Mouse (Mus musculus) liver, embryonic 14.5 days (tissue): ENCODE measurements around the gene Slc13a4. TPM values are rescaled to one million over a fixed set of nuclear protein-coding genes. Genes with fewer than 3 reads are reported as not detected.

ENCODE experiments used
- ATAC-seq: fragments of 200-750 bp; cut with Nextera tagmentation; 2 replicates; pipeline ENCODE4 v1.8.0; 2017; ENCODE audit warnings: moderate number of reproducible peaks, mild to moderate bottlenecking, moderate library complexity; ENCODE audit not compliant: insufficient read depth
- DNase-seq, 3 experiments: peaks; one replicate each; pipeline ENCODE4 v3.0.0-alpha.2; 2012 to 2013; ENCODE audit warnings: low read depth in 3 of 3, low spot score in 3 of 3
- H3K27ac ChIP-seq: fragments of 300-500 bp; sonication (generic); 2 replicates; pipeline ENCODE4 v1.5.1; 2014; ENCODE audit warnings: moderate library complexity, mild to moderate bottlenecking, control low read depth, inconsistent platforms
- H3K27me3 ChIP-seq: fragments of 300-500 bp; sonication (generic); 2 replicates; pipeline ENCODE4 v1.6.1; 2014; ENCODE audit warnings: mild to moderate bottlenecking, low read length, moderate library complexity; ENCODE audit not compliant: control insufficient read depth, insufficient read depth
- H3K36me3 ChIP-seq: fragments of 300-500 bp; sonication (generic); replicated peaks from 2 replicates; pipeline ENCODE4 v1.6.1; 2014; ENCODE audit warnings: low read depth; ENCODE audit not compliant: control insufficient read depth, insufficient read depth
- H3K4me1 ChIP-seq, 2 experiments: fragments of 200-500 bp in 1 of 2; fragments of 300-500 bp in 1 of 2; sonication (generic) in 1 of 2; replicated peaks; 2 replicates each; pipeline ENCODE4 v1.6.1; 2012 to 2014; ENCODE audit warnings: antibody characterized with exemption in 1 of 2, inconsistent platforms in 1 of 2, low read length in 1 of 2; ENCODE audit not compliant: control insufficient read depth in 2 of 2, insufficient read depth in 2 of 2
- H3K4me2 ChIP-seq: fragments of 300-500 bp; sonication (generic); 2 replicates; pipeline ENCODE4 v1.6.1; 2014; ENCODE audit warnings: low read depth, mild to moderate bottlenecking, control low read depth, moderate library complexity
- H3K4me3 ChIP-seq, 2 experiments: fragments of 200-500 bp in 1 of 2; fragments of 300-500 bp in 1 of 2; sonication (generic) in 1 of 2; 2 replicates each; pipeline ENCODE4 v1.5.1; 2012 to 2014; ENCODE audit warnings: low read depth in 2 of 2, low read length in 2 of 2, mild to moderate bottlenecking in 2 of 2, control low read depth in 1 of 2, inconsistent platforms in 1 of 2, moderate library complexity in 1 of 2; ENCODE audit not compliant: insufficient read depth in 1 of 2
- H3K9ac ChIP-seq: fragments of 300-500 bp; sonication (generic); replicated peaks from 2 replicates; pipeline ENCODE4 v1.6.1; 2014; ENCODE audit warnings: mild to moderate bottlenecking, control low read depth, moderate library complexity
- H3K9me3 ChIP-seq: fragments of 300-500 bp; sonication (generic); 2 replicates; pipeline ENCODE4 v1.6.1; 2016; ENCODE audit warnings: low read length, mixed read lengths; ENCODE audit not compliant: control insufficient read depth
- CTCF ChIP-seq: IDR thresholded peaks from 2 replicates; pipeline ENCODE4 v1.5.1; 2016; ENCODE audit warnings: antibody characterized with exemption, low read depth, control low read depth
- EP300 ChIP-seq: IDR thresholded peaks from 2 replicates; pipeline ENCODE4 v1.6.1; 2016; ENCODE audit warnings: antibody characterized with exemption, low read depth
- WGBS: fragments of 180-500 bp; shearing (Covaris S2); extraction: QIAGEN DNeasy Blood & Tissue Kit; methylation state at CpG from one replicate; pipeline ENCODE4 v1.1.7; 2014; ENCODE audit not compliant: insufficient replicate concordance; 5-methylcytosine and 5-hydroxymethylcytosine counted together
- polyA plus RNA-seq, 2 experiments: library from polyadenylated mRNA; depleted of rRNA in 1 of 2; stranded (reverse) in 1 of 2; unstranded in 1 of 2; fragments of >200 nt; fragmentation: Nextera tagmentation in 1 of 2; extraction: Ambion mirVana in 1 of 2; gene quantifications; 2 replicates each; pipeline versions ENCODE4 v1.2.1 to v1.2.3; 2012 to 2014

Gene Slc13a4
- polyA plus RNA-seq, 2 experiments: 0.04 to 0.22 TPM

DNA sequence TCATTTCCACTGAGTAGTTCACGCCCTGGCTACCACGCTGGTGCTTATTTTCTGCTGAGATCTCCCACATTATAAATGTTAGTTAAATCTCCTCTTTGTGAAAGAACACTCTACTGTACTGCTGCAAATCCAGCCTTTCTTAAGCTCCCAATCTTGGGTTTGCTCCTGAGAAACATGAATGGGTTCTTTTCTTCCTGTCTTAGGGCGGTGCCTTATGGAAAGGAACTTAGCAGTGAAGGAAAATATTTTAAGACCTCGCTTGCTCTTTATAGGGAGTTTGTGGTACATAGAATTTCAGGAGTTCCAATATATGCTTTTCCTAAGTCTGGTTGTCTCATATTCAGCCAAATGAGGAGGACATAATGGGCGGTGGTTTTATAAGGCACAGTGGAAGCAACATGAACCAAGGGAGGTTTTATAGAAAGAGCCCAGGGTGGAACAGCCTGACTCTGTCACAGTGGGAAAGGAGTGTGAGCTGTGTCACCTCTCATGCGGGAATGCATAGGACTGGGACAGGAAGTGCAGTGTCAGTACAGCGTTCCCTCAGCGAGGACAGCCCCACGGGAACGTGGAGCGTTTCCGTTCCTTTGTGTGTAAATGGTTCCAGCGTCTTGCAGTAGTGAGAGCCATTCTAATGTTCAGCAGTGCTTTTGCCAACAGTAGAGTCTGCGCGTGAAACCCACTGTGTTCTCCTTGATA, 42.2 kb downstream of the Slc13a4 start:
- no peak for TF ChIP-seq EP300
- TF ChIP-seq CTCF: no peak
- H3K36me3 ChIP-seq: peaks cover 28% of the 10 kb centered on the region
- no peak for DNase-seq
- H3K4me3 ChIP-seq: no peak overlapping the region
- WGBS: 82% methylated on average over 15 of the region's 15 CpGs
- no peaks in the 10 kb centered on the region for H3K27me3 ChIP-seq
- H3K4me1 ChIP-seq: peaks cover 5% of the 10 kb centered on the region in 2 experiments; a peak in 3 of 4 replicates
- H3K4me2 ChIP-seq: no peak overlapping the region
- no peak overlapping the region for H3K9ac ChIP-seq
- ATAC-seq: no peak
- H3K27ac ChIP-seq: no peak overlapping the region
- no peaks in the 10 kb centered on the region for H3K9me3 ChIP-seq

DNA sequence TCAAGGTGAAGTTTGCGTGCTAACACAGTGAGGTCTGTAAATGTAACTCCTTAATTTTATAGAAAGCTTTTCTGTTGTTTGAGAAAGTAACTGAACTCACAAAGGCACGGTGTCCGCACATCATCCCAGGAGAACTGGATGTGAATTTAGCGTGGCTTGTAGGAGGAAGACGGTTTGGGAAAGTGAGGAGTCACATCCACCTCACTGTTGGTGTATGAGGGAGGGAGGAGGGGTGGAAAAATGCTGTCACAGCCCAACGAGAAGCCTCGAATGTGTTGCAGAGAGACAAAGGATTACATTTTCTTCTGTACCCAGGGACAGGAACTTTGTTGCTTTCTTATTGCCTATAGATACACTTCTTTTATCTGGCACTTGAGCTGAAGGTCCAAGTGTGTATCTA, 47.4 kb downstream of the Slc13a4 start:
- Histone ChIP-seq H3K27me3 (no peaks in the 10 kb centered on the region), H3K27ac (no peak overlapping the region), H3K9me3 (no peaks in the 10 kb centered on the region), H3K4me1 (peaks cover 36 to 37% of the 10 kb centered on the region in 2 experiments), H3K4me2 (no peak overlapping the region), H3K36me3 (peaks cover 36% of the 10 kb centered on the region), H3K4me3 (no peak overlapping the region), H3K9ac (no peak overlapping the region)
- ATAC-seq (no peak), DNase-seq (no peak)
- TF ChIP-seq EP300: no peak
- no peak for TF ChIP-seq CTCF
- 77% methylated on average over 7 of the region's 7 CpGs for WGBS

DNA sequence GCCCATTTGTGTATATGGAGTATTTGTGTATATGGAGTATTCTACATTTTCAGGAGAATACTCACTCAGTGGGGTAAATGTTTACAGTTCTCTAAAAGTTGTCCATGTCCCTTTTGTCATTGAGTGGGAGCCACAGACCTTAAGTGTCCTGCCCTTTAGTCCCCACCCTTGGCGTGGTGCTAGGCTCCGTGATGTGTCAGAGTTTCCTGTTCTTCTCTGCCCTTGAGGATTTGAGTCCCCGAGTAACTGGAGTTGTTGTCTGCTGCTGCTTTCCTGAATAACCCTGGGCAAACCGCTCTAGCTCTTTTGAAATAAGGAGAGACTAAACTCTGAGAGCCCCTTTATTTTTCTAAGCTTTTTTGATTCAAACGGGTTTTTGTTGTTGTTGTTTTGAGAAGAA, 48.4 kb downstream of the Slc13a4 start:
- Histone ChIP-seq H3K4me3 (no peak overlapping the region), H3K27me3 (no peaks in the 10 kb centered on the region), H3K9ac (peak overlapping the region; percentile 28; the same call in 1 of the 2 replicates), H3K36me3 (peaks cover 36% of the 10 kb centered on the region), H3K27ac (peak overlapping the region; percentile 28; the same call in 1 of the 2 replicates), H3K9me3 (no peaks in the 10 kb centered on the region), H3K4me1 (peaks cover 45 to 46% of the 10 kb centered on the region in 2 experiments), H3K4me2 (peak overlapping the region; percentile 28)
- TF ChIP-seq CTCF (no peak), EP300 (no peak)
- no peak for ATAC-seq
- no peak for DNase-seq
- 60% methylated on average over 5 of the region's 5 CpGs for WGBS

DNA sequence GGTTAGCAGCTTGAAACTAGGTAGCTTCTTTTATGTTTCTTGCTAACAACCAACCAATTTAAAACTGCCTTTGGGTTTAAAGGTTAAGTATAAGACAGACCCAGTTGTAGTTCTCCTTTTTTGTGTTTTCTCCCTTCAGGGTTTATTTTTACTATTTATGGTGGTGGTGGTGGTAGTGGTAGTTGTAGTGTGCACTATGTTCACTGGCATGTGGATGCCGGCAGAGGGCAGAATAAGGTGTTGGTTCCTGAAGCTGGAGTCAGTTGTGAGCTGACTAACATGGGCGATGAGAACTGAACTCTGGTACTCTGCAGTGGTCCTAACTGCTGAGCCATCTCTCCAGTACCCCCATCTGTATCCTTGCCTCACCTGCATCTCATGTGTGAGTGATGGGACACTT, 49.0 kb downstream of the Slc13a4 start:
- peaks cover 48 to 50% of the 10 kb centered on the region in 2 experiments for H3K4me1 ChIP-seq
- H3K4me2 ChIP-seq: peak overlapping the region; percentile 28
- 83% methylated on average over 2 of the region's 2 CpGs for WGBS
- H3K9ac ChIP-seq: no peak overlapping the region
- H3K27me3 ChIP-seq: no peaks in the 10 kb centered on the region
- ATAC-seq (no peak), DNase-seq (no peak)
- no peaks in the 10 kb centered on the region for H3K9me3 ChIP-seq
- no peak overlapping the region; a peak in 1 of 4 replicates for H3K4me3 ChIP-seq
- no peak overlapping the region for H3K27ac ChIP-seq
- no peak for TF ChIP-seq EP300
- no peak for TF ChIP-seq CTCF
- peaks cover 36% of the 10 kb centered on the region for H3K36me3 ChIP-seq

GRCm38 (mm10) chr6:35257626-35258190, 50.2 kb downstream of the Slc13a4 start:
- Histone ChIP-seq H3K4me1 (peaks cover 52 to 56% of the 10 kb centered on the region in 2 experiments), H3K4me3 (peak overlapping the region; percentile 50 to 95), H3K27ac (peak overlapping the region; percentile 99), H3K4me2 (peak overlapping the region; percentile 89), H3K36me3 (peaks cover 26% of the 10 kb centered on the region), H3K27me3 (no peaks in the 10 kb centered on the region), H3K9me3 (no peaks in the 10 kb centered on the region), H3K9ac (peak overlapping the region; percentile 99)
- WGBS: 45% methylated on average over 13 of the region's 13 CpGs
- TF ChIP-seq CTCF (no peak), EP300 (no peak)
- no peak for DNase-seq
- no peak for ATAC-seq
